Mouse (Mus musculus): ENCODE measurements around the gene Cracr2a.

Cracr2a gene

GRCm38 (mm10) chr6:127714906-127715305 is 153.8 kb downstream of the Cracr2a start:
- DNase-seq, result no peak

GRCm38 (mm10) chr6:127715428-127715827 is 154.3 kb downstream of the Cracr2a start:
- no peak for DNase-seq

- no peak for DNase-seq
These were observed 156.3 kb downstream of the Cracr2a start for GRCm38 (mm10) chr6:127717239-127718137.

- no peak for DNase-seq
These were observed 158.7 kb downstream of the Cracr2a start for GRCm38 (mm10) chr6:127719875-127720274.

GRCm38 (mm10) chr6:127723126-127723525 is 162.0 kb downstream of the Cracr2a start:
- DNase-seq, result no peak

All from kidney, adult 18-20 months (tissue).